Mouse (Mus musculus) small intestine, adult 10 weeks (tissue): Measurements from ENCODE around the gene Henmt1. TPM values are rescaled to one million over a fixed set of nuclear protein-coding genes. Genes with fewer than 3 reads are reported as not detected.

Source experiments
- polyA plus RNA-seq: library from polyadenylated mRNA; stranded (reverse); fragments of 350-450 nt; fragmentation: Illumina TruSeq; extraction: RNeasy Lipid Tissue Mini Kit (QIAGEN cat#74804); gene quantifications from one replicate; pipeline ENCODE4 v1.2.3, GENCODE M21; 2014; ENCODE audit warnings: low replicate concordance

The Henmt1 gene
- not detected for polyA plus RNA-seq

DNA sequence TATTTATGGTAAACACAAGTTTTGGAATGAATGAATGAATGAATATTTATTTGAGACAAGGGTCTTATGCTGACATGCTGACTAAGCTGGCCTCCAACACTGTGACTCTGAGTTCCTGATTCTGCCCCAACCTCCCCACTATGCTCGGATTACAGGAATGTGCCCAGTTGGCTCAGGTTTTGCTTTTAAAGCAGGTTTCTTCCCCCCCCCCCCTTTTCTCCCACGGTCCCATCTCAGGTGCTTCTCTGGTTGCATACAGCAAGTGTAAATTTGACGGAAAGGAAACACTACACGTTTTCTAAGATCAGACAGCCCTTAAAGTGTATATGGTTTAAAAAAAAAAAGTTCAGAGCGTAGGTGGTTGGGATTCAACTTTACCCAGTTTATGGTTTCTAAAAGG, at the start of gene Henmt1:
Gene Henmt1 (plus strand): TSS at position 301 of the 400 bp plus-strand sequence.

DNA sequence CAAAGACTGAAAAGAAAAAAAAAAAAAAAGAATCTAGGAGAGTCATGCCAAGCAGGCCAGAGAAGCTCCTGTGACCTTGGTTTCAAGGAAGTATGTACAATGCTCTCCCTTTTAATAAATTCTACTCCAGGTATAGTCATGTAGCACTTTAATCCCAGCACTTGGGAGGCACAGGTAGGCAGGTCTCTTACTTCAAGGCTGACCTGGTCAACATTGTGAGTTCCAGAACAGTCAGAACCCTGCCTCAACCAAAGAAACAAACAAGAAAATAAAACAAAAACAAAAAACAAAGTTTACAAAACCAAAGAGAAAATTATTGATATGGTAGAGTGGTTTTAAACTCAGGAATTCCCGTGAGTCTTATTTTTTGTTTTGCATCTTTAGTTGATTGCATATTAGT, 49.8 kb upstream of the Henmt1 start, which contains the start of gene Fndc7:
Gene Fndc7 (minus strand): TSS at position 101 of the 400 bp plus-strand sequence.

DNA sequence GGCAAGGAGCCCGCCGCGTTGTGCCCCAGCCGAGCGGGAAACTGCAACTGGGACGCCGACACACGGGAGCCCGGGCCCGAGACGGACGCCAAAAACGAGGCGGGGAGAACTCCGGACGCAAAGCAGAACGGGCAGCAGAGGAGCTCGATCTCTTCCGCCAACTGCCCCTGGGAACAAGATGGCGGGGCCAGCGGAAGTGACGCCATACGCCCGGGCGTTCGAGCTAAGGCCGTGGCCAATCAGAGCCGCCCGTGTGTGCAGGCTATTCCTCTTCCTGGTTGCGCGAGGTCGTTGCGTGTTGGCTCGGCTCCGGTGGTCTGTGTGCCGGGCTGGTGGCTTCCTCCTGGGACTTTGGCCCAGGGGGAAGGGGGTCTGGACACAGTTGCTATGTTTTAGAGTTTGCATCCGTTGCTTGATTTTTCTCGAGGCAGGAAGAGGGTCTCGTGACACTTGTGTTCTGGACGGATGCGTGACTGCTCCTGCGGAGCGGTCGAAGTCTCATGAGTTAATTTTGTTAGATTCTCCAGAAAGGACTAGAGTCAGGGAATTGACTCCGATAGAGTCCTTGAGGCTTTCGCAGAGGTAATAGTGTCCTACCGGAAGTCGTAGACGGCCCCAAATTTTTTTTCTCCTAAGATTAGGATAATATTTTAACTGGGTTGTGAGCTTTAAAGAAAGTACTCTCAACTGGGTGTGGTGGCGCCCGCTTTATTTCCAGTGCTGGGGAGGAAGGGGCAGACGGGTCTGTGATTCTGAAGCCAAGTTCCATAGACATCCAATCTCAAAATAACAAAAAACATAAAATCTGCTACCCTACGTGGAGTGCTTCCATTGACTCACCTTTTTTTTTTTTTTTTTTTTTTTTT, 27.9 kb upstream of the Henmt1 start, which contains the start of gene Prpf38b:
Gene Prpf38b (minus strand): TSS at position 180 of the 866 bp plus-strand sequence.

DNA sequence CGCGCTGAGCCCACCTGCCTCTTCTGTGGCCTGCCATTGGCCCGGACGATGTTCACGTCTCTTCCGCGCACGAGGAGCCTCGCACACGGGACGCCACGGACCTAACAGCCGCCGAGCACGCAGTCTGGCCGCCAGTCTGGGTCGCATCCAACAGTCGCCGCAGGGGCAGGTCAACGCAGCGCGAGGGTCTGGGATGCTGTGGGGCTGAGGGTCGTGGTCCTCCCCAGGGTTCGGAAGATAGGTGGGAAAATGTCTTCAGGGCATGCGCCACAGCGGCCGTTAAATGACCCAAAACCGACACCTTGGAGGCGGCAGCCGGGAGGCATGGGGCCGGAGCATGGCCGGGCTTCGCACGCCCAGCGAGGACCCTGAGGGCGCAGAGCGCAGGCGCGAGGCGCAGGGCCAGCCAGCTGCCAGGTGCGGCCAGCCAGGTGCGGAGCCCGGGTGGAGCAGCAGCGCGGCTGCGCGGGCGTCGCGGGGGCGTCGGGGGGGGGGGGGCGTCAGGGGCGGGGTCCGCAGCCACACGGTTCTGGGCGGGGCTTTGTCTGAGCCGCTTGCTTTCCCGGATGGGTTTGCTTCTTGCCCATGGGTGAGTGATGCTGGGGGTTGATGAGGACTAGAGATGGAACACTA, 444 bp downstream of the Henmt1 start, which contains the start of gene Gm9857:
Gene Gm9857 (minus strand): TSS at position 445 of the 633 bp plus-strand sequence.

Other genes with a start within 250 kb of the Henmt1 start
- gene Gpsm2, start 217.6 kb upstream of the Henmt1 start, polyA plus RNA-seq: 43.4 TPM
- gene Aknad1, start 200.2 kb upstream of the Henmt1 start, polyA plus RNA-seq: not detected
- 195 TPM for gene Stxbp3, start 99.3 kb upstream of the Henmt1 start, polyA plus RNA-seq
- gene Fndc7, start 49.9 kb upstream of the Henmt1 start, polyA plus RNA-seq: not detected
- gene Prpf38b, start 28.1 kb upstream of the Henmt1 start, polyA plus RNA-seq: 248 TPM
- not detected for gene Gm9857, start 572 bp downstream of the Henmt1 start, polyA plus RNA-seq
- 13.7 TPM for gene Fam102b, start 87.7 kb downstream of the Henmt1 start, polyA plus RNA-seq
- gene Slc25a54, start 140.6 kb downstream of the Henmt1 start, polyA plus RNA-seq: not detected
- 248 TPM for gene Slc25a24, start 183.3 kb downstream of the Henmt1 start, polyA plus RNA-seq